Mouse (Mus musculus): ENCODE data around the gene Isy1. TPM values are rescaled to one million over a fixed set of nuclear protein-coding genes. Genes with fewer than 3 reads are reported as not detected.

Isy1 gene
- total and polyA plus RNA-seq, 2 experiments from 2014 or later = 16.7 to 40.5 TPM

DNA sequence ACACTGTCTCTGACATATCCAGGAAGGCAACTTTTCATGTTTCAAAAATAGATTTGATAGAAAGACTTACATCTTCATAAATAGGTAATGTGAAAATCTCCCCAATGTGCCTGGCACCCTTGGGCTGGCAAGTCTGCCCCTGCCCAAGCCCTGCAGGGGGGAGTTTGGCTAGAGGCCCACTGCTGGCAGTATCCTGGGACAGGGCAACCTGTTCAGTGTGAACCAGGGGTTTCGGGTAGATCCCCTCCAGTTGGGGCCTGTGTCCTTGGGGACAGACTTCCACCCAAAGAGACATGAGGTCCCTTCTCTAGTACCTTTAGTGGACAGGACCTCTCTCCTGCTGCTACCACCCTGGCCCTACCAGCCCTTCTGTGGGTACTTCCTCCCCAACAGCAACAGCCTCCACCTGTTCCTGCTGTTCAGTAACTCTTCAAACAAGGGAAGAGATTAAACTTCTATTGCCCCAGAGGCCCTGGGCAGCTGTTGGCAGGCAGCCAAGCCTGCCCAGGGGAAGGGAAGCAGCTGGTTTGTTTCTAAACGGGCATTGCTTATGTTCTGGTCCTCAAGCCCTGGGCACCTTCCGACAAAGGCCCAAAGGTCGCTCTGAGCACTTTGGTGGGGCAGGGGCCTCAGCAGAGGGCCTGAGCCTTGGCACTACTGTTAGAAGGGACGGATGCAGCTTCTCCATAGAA is 49.6 kb downstream of the Isy1 start:
- Histone ChIP-seq H3K4me3 (ENCODE audit: low read depth, low read length) (no peak overlapping the region), H3K9ac (replicated peaks; ENCODE audit: low read depth, low read length) (0 out of 2 replicates have a peak overlapping the region, but pooled peaks have one; percentile 25), H3K27ac (ENCODE audit: low read depth) (peak overlapping the region; percentile 67), H3K4me1 (ENCODE audit: control insufficient read depth, insufficient read depth) (peaks cover 8% of the 10 kb centered on the region), H3K27me3 (ENCODE audit: control insufficient read depth, insufficient read depth, low read length) (no peaks in the 10 kb centered on the region), H3K9me3 (replicated peaks; ENCODE audit: control insufficient read depth, low read length) (no peaks in the 10 kb centered on the region), H3K4me2 (ENCODE audit: low read depth, low read length) (no peak overlapping the region), H3K36me3 (replicated peaks; ENCODE audit: control insufficient read depth, insufficient read depth, low read length) (peaks cover 11% of the 10 kb centered on the region)
- 26% methylated on average over 5 of the region's 5 CpGs for WGBS
- DNase-seq (ENCODE audit: low spot score) = peak; percentile 43
- no peak for TF ChIP-seq EP300 (IDR thresholded peaks at IDR 0.05; ENCODE audit: low read depth)
- no peak for TF ChIP-seq CTCF (IDR thresholded peaks at IDR 0.05; ENCODE audit: low read depth)
- peak; percentile 57 for ATAC-seq (ENCODE audit: insufficient read depth, low read depth)

DNA sequence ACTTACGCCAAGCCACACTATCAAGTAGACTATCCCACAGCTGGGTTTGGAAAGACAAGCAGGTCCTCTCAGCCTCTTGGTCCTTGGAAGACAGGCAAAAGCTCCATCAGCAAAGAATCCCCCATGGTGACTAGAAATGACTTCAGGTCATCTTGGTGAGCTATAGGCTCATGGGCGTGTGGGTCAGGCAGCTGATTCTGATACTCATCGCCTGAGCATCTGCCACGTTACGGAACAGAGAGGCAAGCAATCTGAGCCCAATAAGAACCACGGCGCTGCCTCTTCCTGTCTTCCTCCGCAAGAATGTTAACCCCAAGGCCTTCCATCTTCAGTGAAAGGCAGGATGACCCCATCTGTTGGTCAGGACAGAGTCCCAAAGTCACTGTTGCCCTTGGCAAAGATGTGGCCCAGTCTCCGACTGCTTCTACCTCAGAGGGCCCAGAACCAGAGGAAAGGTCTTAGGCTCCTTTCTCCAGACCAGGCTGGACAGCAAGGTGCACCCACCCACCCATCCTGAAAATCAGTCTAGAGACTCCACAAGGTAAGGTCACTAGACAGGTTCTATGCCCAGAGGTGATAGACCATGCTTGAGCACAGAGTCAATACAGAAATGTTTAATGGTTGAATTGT is 50.2 kb downstream of the Isy1 start:
- H3K27me3 ChIP-seq (ENCODE audit: control insufficient read depth, insufficient read depth, low read length) = no peaks in the 10 kb centered on the region
- no peak overlapping the region for H3K4me2 ChIP-seq (ENCODE audit: low read depth, low read length)
- WGBS = 91% methylated on average over 9 of the region's 9 CpGs
- no peak overlapping the region for H3K27ac ChIP-seq (ENCODE audit: low read depth)
- no peak overlapping the region for H3K4me3 ChIP-seq (ENCODE audit: low read depth, low read length)
- ATAC-seq (ENCODE audit: insufficient read depth, low read depth) (no peak), DNase-seq (ENCODE audit: low spot score) (no peak)
- TF ChIP-seq CTCF (IDR thresholded peaks at IDR 0.05; ENCODE audit: low read depth) (no peak), EP300 (IDR thresholded peaks at IDR 0.05; ENCODE audit: low read depth) (no peak)
- H3K4me1 ChIP-seq (ENCODE audit: control insufficient read depth, insufficient read depth) = peaks cover 8% of the 10 kb centered on the region
- H3K36me3 ChIP-seq (replicated peaks; ENCODE audit: control insufficient read depth, insufficient read depth, low read length) = peaks cover 11% of the 10 kb centered on the region
- H3K9ac ChIP-seq (replicated peaks; ENCODE audit: low read depth, low read length) = no peak overlapping the region
- no peaks in the 10 kb centered on the region for H3K9me3 ChIP-seq (replicated peaks; ENCODE audit: control insufficient read depth, low read length)

DNA sequence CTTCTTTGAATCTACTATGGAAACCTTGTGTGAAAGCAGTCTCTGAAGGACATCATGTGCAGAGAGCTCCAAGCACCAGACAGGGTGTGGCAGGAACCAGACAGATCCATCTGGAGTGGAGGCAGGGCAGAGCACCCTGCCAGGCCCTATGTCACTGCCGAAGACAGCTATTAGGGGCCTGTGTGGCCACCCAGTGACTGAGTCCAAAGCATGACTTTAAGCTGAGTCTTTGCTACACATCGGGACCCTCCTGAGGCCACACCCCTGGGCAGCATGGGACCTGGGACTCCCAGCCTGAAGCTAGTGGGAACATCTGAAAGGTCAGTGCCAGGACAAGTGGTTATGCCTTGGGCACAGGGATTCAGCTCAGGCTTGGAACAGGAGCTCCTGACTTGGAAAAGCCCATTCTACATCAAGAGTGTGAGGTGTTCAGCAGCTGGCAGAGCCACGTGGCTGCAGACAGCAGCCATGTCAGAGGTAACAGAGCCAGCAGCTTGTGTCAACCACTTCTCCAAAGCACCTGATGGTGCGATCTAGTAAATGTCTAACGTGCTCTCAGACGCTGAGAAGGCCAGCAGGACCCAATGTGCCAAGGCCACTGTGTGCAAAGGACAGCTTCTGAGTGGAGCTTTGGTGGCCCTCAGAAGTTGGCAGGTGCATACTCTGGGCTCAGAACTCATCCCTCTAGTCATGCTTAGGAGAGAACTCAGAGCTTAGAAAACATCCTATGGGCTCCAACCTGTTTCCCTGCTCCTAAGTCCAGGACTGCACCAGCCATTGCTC is 51.3 kb downstream of the Isy1 start:
- no peak overlapping the region for H3K27ac ChIP-seq (ENCODE audit: low read depth)
- TF ChIP-seq CTCF (IDR thresholded peaks at IDR 0.05; ENCODE audit: low read depth) = no peak
- TF ChIP-seq EP300 (IDR thresholded peaks at IDR 0.05; ENCODE audit: low read depth) = no peak
- no peaks in the 10 kb centered on the region for H3K27me3 ChIP-seq (ENCODE audit: control insufficient read depth, insufficient read depth, low read length)
- no peak for ATAC-seq (ENCODE audit: insufficient read depth, low read depth)
- no peak overlapping the region for H3K9ac ChIP-seq (replicated peaks; ENCODE audit: low read depth, low read length)
- no peak overlapping the region for H3K4me2 ChIP-seq (ENCODE audit: low read depth, low read length)
- no peaks in the 10 kb centered on the region for H3K9me3 ChIP-seq (replicated peaks; ENCODE audit: control insufficient read depth, low read length)
- DNase-seq (ENCODE audit: low spot score) = no peak
- peaks cover 7% of the 10 kb centered on the region for H3K36me3 ChIP-seq (replicated peaks; ENCODE audit: control insufficient read depth, insufficient read depth, low read length)
- 68% methylated on average over 6 of the region's 6 CpGs for WGBS
- H3K4me3 ChIP-seq (ENCODE audit: low read depth, low read length) = no peak overlapping the region
- H3K4me1 ChIP-seq (ENCODE audit: control insufficient read depth, insufficient read depth) = peaks cover 8% of the 10 kb centered on the region

DNA sequence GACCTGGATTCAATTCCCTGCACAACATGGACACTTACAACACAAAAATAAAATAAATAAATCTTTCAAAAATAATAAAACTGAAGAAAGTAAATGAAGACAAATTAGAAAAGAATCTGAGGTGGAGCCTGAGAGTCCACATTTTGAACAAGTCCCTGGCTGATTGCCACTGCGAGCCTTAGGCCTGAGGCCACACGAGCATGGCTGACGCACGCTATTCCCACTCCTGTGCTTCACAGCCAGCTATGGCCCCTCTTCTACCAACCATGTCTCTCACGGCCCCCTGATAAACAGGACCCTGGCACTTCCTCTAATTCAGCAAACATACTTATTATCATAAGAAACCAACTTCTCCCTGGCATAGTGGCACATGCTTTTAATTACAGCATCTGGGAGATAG is 52.0 kb downstream of the Isy1 start:
- Histone ChIP-seq H3K36me3 (replicated peaks; ENCODE audit: control insufficient read depth, insufficient read depth, low read length) (0 out of 2 replicates have a peak, but pooled peaks cover under 1% of the 10 kb centered on the region), H3K4me1 (ENCODE audit: control insufficient read depth, insufficient read depth) (peaks cover 8% of the 10 kb centered on the region), H3K4me3 (ENCODE audit: low read depth, low read length) (no peak overlapping the region), H3K27me3 (ENCODE audit: control insufficient read depth, insufficient read depth, low read length) (no peaks in the 10 kb centered on the region), H3K4me2 (ENCODE audit: low read depth, low read length) (no peak overlapping the region), H3K9me3 (replicated peaks; ENCODE audit: control insufficient read depth, low read length) (no peaks in the 10 kb centered on the region), H3K27ac (ENCODE audit: low read depth) (no peak overlapping the region), H3K9ac (replicated peaks; ENCODE audit: low read depth, low read length) (no peak overlapping the region)
- TF ChIP-seq EP300 (IDR thresholded peaks at IDR 0.05; ENCODE audit: low read depth) = no peak
- no peak for TF ChIP-seq CTCF (IDR thresholded peaks at IDR 0.05; ENCODE audit: low read depth)
- ATAC-seq (ENCODE audit: insufficient read depth, low read depth) (no peak), DNase-seq (ENCODE audit: low spot score) (no peak)
- WGBS = 82% methylated on average over 5 of the region's 5 CpGs

DNA sequence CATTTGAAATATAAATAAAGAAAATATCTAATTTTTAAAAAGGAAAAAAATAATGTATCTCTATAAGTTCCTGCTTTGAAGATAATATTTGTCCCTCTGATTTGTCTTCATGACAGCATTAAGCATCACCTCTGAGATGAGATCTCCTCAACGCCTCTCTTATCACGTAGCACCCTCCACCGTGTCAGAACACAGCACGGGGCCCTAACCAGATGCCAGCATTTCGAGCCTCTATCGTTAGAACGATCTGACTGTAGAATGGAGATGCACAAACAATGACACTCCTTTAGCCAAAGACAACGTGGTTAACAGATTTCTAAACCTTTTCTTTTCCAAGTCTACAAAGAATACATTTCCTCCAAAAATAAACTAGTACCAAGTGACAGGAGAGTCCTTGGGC is 54.6 kb downstream of the Isy1 start:
- no peak overlapping the region for H3K9ac ChIP-seq (replicated peaks; ENCODE audit: low read depth, low read length)
- no peaks in the 10 kb centered on the region for H3K36me3 ChIP-seq (replicated peaks; ENCODE audit: control insufficient read depth, insufficient read depth, low read length)
- DNase-seq (ENCODE audit: low spot score) (no peak), ATAC-seq (ENCODE audit: insufficient read depth, low read depth) (no peak)
- TF ChIP-seq CTCF (IDR thresholded peaks at IDR 0.05; ENCODE audit: low read depth) = no peak
- no peak for TF ChIP-seq EP300 (IDR thresholded peaks at IDR 0.05; ENCODE audit: low read depth)
- H3K4me3 ChIP-seq (ENCODE audit: low read depth, low read length) = no peak overlapping the region
- no peaks in the 10 kb centered on the region for H3K27me3 ChIP-seq (ENCODE audit: control insufficient read depth, insufficient read depth, low read length)
- H3K9me3 ChIP-seq (replicated peaks; ENCODE audit: control insufficient read depth, low read length) = no peaks in the 10 kb centered on the region
- H3K27ac ChIP-seq (ENCODE audit: low read depth) = no peak overlapping the region
- H3K4me1 ChIP-seq (ENCODE audit: control insufficient read depth, insufficient read depth) = peaks cover 7% of the 10 kb centered on the region
- no peak overlapping the region for H3K4me2 ChIP-seq (ENCODE audit: low read depth, low read length)
- WGBS = 46% methylated on average over 8 of the region's 8 CpGs

All from heart, postnatal 0 days (tissue).